Mouse (Mus musculus) small intestine, adult 2 months (tissue): ENCODE results near the gene Ptges2.

Source experiments
- CTCF ChIP-seq: fragments of 200-500 bp; IDR thresholded peaks from 2 replicates; pipeline ENCODE4 v1.5.1; 2012; ENCODE audit warnings: low read depth, mild to moderate bottlenecking, control low read depth, inconsistent platforms, low read length, moderate library complexity, mixed read lengths; ENCODE audit not compliant: insufficient replicate concordance, insufficient read length; ENCODE audit errors: extremely low read depth
- POLR2A ChIP-seq: fragments of 200-500 bp; IDR thresholded peaks from 2 replicates; pipeline ENCODE4 v1.6.1; 2012; ENCODE audit warnings: low read depth, mild to moderate bottlenecking, control low read depth, inconsistent platforms, low read length, moderate library complexity

DNA sequence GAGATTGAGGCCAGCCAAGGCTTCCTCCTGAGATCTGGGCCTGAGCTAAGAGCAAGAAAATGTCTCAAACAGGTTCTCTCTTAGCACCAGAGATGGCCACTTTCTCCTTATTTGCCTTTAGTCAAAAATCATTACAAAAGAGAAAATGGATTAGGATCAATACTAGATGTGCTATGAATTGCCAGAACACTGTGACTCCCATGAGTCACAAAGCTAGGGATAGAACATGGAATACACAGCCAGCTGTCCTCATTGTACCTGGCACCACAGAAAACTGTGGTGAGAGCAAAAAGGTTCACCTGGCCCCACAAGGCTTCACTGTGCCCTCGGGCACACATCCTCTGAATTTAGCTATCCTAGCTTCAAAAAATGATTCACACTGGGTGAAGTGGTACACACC, 52.8 kb downstream of the Ptges2 start:
- TF ChIP-seq POLR2A (no peak), CTCF (no peak)
